Mouse (Mus musculus) telencephalon, adult 2 months (tissue): ENCODE measurements at regions not wholly inside any gene's neighbourhood (a gene's known extent, or its start where the extent isn't known, plus 50 kb on each side); places are given as distances from the start of the nearest gene placed in this dataset.

Experiments
- DNase-seq: peaks from one replicate; pipeline ENCODE4 v3.0.0-alpha.2; 2011; ENCODE audit warnings: low read depth, low spot score

GRCm38 (mm10) chr5:51922973-51923372, 267.3 kb downstream of the Dhx15 start:
- no peak for DNase-seq

GRCm38 (mm10) chr5:51922494-51922893, 267.8 kb downstream of the Dhx15 start:
- DNase-seq, result no peak

GRCm38 (mm10) chr5:51917812-51918448, 272.4 kb downstream of the Dhx15 start:
- DNase-seq, result no peak

- no peak for DNase-seq
These were observed 275.6 kb downstream of the Dhx15 start for GRCm38 (mm10) chr5:51914731-51915130.

GRCm38 (mm10) chr5:51908861-51909260, 281.5 kb downstream of the Dhx15 start:
- no peak for DNase-seq

- no peak for DNase-seq
These were observed 283.8 kb downstream of the Dhx15 start for GRCm38 (mm10) chr5:51906315-51907109.

GRCm38 (mm10) chr5:51894159-51894558, 296.2 kb downstream of the Dhx15 start:
- no peak for DNase-seq

- DNase-seq, result no peak
These were observed 299.0 kb downstream of the Dhx15 start for GRCm38 (mm10) chr5:51891341-51891740.

GRCm38 (mm10) chr5:51888404-51888803, 301.9 kb downstream of the Dhx15 start:
- no peak for DNase-seq

- no peak for DNase-seq
These were observed 307.7 kb downstream of the Dhx15 start for GRCm38 (mm10) chr5:51882594-51882993.

- no peak for DNase-seq
These were observed 308.1 kb downstream of the Dhx15 start for GRCm38 (mm10) chr5:51882173-51882572.

GRCm38 (mm10) chr5:51876846-51877245, 309.3 kb upstream of the Ppargc1a start:
- DNase-seq, result no peak

GRCm38 (mm10) chr5:51873571-51873970, 306.0 kb upstream of the Ppargc1a start:
- no peak for DNase-seq

GRCm38 (mm10) chr5:51871735-51872134, 304.2 kb upstream of the Ppargc1a start:
- no peak for DNase-seq

GRCm38 (mm10) chr5:51868223-51868713, 300.7 kb upstream of the Ppargc1a start:
- no peak for DNase-seq

GRCm38 (mm10) chr5:51866002-51866401, 298.5 kb upstream of the Ppargc1a start:
- no peak for DNase-seq

GRCm38 (mm10) chr5:51860496-51860895, 293.0 kb upstream of the Ppargc1a start:
- no peak for DNase-seq

- no peak for DNase-seq
These were observed 286.1 kb upstream of the Ppargc1a start for GRCm38 (mm10) chr5:51853456-51854124.

GRCm38 (mm10) chr5:51850091-51850490, 282.6 kb upstream of the Ppargc1a start:
- DNase-seq, result no peak

- DNase-seq, result no peak
These were observed 281.7 kb upstream of the Ppargc1a start for GRCm38 (mm10) chr5:51849236-51849635.

- DNase-seq, result no peak
These were observed 274.7 kb upstream of the Ppargc1a start for GRCm38 (mm10) chr5:51842189-51842588.

- DNase-seq, result no peak
These were observed 274.2 kb upstream of the Ppargc1a start for GRCm38 (mm10) chr5:51841763-51842162.
